Mouse (Mus musculus): ENCODE results near the gene Erf. TPM values are rescaled to one million over a fixed set of nuclear protein-coding genes. Genes with fewer than 3 reads are reported as not detected.

Gene Erf
- total and polyA plus RNA-seq, 2 experiments from 2014 or later, result 3.7 to 20.8 TPM

DNA sequence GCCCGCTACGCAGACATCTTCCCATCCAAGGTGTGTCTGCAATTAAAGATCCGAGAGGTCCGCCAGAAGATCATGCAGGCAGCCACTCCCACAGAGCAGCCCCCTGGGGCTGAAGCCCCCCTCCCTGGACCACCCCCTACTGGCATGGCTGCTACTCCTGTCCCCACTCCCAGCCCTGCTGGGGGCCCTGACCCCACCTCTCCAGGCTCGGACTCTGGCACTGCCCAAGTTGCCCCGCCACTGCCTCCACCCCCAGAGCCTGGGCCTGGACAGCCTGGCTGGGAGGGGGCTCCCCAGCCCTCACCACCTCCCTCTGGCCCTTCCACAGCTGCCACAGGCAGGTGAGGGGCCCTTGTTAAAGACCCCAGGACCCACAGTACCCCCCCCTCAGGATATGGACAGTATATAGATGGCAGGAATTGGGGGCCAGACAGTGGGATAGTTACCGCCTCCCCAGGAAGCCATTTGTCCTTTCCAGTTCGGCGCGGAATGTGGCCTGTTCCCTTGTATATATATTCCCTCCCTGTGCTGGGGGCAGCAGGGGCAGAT is 42.7 kb upstream of the Erf start:
- H3K4me3 ChIP-seq (ENCODE audit: low read length), result no peak overlapping the region

DNA sequence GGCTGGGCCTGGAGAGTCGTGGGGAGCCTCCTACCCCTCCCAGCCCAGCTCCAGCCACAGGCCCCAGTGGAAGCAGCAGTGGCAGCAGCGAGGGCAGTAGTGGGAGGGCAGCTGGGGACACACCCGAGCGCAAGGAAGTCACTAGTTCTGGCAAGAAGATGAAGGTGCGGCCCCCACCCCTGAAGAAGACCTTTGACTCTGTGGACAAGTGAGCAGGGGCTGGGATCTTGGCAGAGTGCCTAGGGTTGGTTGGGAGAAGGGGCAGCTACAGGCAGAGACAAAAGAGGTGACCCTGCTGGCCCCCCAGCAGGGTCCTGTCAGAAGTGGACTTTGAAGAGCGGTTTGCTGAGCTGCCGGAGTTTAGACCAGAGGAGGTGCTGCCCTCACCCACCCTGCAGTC is 41.5 kb upstream of the Erf start:
- ATAC-seq (no peak), DNase-seq (ENCODE audit: low spot score) (no peak)
- Histone ChIP-seq H3K27ac (no peak overlapping the region), H3K9ac (replicated peaks; ENCODE audit: low read length) (no peak overlapping the region), H3K4me2 (ENCODE audit: low read depth, low read length) (no peak overlapping the region), H3K9me3 (ENCODE audit: low read length) (no peaks in the 10 kb centered on the region), H3K4me3 (ENCODE audit: low read length) (no peak overlapping the region), H3K36me3 (ENCODE audit: insufficient read depth, low read length) (peaks cover 74% of the 10 kb centered on the region), H3K27me3 (ENCODE audit: insufficient read depth, low read length) (no peaks in the 10 kb centered on the region), H3K4me1 (ENCODE audit: insufficient read depth, low read length) (peaks cover 11% of the 10 kb centered on the region; the same call in 1 of the 2 replicates)
- TF ChIP-seq CTCF (IDR thresholded peaks at IDR 0.05; ENCODE audit: low read depth), result no peak
- WGBS, result 42% methylated on average over 7 of the region's 7 CpGs

More for the DNA sequence above, 42.7 kb upstream of the Erf start:
- 0 out of 2 replicates have a peak overlapping the region, but pooled peaks have one; percentile 4 for H3K27ac ChIP-seq
- peaks cover 63% of the 10 kb centered on the region for H3K36me3 ChIP-seq (ENCODE audit: insufficient read depth, low read length)
- no peaks in the 10 kb centered on the region for H3K9me3 ChIP-seq (ENCODE audit: low read length)
- no peak overlapping the region for H3K4me2 ChIP-seq (ENCODE audit: low read depth, low read length)
- DNase-seq (ENCODE audit: low spot score) (no peak), ATAC-seq (no peak)
- H3K4me1 ChIP-seq (ENCODE audit: insufficient read depth, low read length), result peaks cover 11% of the 10 kb centered on the region; the same call in 1 of the 2 replicates
- 69% methylated on average over 10 of the region's 10 CpGs for WGBS
- H3K27me3 ChIP-seq (ENCODE audit: insufficient read depth, low read length), result no peaks in the 10 kb centered on the region
- no peak for TF ChIP-seq CTCF (IDR thresholded peaks at IDR 0.05; ENCODE audit: low read depth)
- no peak overlapping the region for H3K9ac ChIP-seq (replicated peaks; ENCODE audit: low read length)

DNA sequence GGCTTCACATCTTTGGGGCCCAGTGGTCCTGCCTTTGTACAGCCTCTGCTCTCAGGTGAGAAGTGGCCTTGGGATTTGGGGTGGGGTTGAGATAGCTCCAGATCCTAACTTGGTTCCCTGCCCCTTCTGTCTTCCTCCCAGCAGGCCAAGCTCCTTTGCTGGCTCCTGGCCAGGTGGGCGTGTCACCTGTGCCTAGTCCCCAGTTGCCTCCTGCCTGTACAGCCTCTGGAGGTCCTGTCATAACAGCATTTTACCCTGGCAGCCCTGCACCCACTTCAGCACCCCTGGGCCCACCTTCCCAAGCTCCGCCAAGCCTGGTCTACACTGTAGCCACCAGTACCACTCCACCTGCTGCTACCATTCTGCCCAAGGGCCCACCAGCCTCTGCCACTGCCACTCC is 40.4 kb upstream of the Erf start:
- H3K36me3 ChIP-seq (ENCODE audit: insufficient read depth, low read length), result peaks cover 86% of the 10 kb centered on the region
- TF ChIP-seq CTCF (IDR thresholded peaks at IDR 0.05; ENCODE audit: low read depth), result no peak
- H3K4me2 ChIP-seq (ENCODE audit: low read depth, low read length), result no peak overlapping the region
- no peaks in the 10 kb centered on the region for H3K27me3 ChIP-seq (ENCODE audit: insufficient read depth, low read length)
- H3K27ac ChIP-seq, result no peak overlapping the region
- H3K4me1 ChIP-seq (ENCODE audit: insufficient read depth, low read length), result peaks cover 2% of the 10 kb centered on the region; the same call in 1 of the 2 replicates
- DNase-seq (ENCODE audit: low spot score), result peak; percentile 26
- H3K4me3 ChIP-seq (ENCODE audit: low read length), result no peak overlapping the region
- 74% methylated on average over 2 of the region's 2 CpGs for WGBS
- H3K9ac ChIP-seq (replicated peaks; ENCODE audit: low read length), result no peak overlapping the region
- H3K9me3 ChIP-seq (ENCODE audit: low read length), result no peaks in the 10 kb centered on the region
- ATAC-seq, result no peak

DNA sequence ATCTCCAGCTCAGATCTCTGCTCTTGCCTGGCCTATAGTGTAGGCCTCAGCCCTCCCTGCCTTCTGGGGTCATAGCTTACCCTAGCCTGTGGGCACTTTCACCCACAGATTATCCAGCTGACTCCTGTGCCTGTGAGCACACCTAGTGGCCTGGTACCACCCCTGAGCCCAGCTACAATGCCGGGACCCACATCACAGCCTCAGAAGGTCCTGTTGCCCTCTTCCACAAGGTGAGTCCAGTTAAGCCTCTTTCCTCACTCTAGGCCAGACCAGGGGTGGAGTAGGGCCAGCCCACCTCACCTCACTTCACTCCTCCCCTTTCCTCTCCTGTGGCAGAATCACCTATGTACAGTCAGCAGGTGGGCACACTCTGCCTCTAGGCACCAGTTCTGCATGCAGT is 39.9 kb upstream of the Erf start:
- Histone ChIP-seq H3K4me1 (ENCODE audit: insufficient read depth, low read length) (no peaks in the 10 kb centered on the region), H3K36me3 (ENCODE audit: insufficient read depth, low read length) (peaks cover 91% of the 10 kb centered on the region), H3K9ac (replicated peaks; ENCODE audit: low read length) (no peak overlapping the region), H3K9me3 (ENCODE audit: low read length) (no peaks in the 10 kb centered on the region), H3K27me3 (ENCODE audit: insufficient read depth, low read length) (no peaks in the 10 kb centered on the region), H3K27ac (no peak overlapping the region), H3K4me2 (ENCODE audit: low read depth, low read length) (no peak overlapping the region), H3K4me3 (ENCODE audit: low read length) (no peak overlapping the region)
- ATAC-seq, result no peak
- no peak for TF ChIP-seq CTCF (IDR thresholded peaks at IDR 0.05; ENCODE audit: low read depth)
- no peak for DNase-seq (ENCODE audit: low spot score)
- 95% methylated on average over 1 of the region's 1 CpGs for WGBS

DNA sequence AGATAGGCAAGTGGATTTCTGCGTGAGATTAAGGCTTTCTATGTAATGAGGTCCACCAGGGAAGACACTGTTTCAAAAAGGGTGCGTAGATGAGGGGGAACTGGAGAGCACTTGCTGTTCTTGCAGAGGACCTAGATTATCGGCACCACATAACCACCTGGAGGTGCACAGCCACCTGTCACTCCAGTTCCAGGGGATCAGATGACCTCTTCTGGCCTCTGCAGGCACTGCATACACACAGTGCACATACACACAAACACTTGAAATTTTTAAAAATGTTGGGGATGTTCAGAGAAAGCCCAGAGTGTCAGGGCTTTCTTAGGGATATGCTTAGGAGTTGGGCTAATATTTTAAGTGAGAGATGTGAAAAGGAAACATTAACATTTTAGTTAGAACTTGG is 39.4 kb upstream of the Erf start:
- TF ChIP-seq CTCF (IDR thresholded peaks at IDR 0.05; ENCODE audit: low read depth), result peak; percentile 42; the same call in 1 of the 2 replicates
- no peak overlapping the region for H3K4me2 ChIP-seq (ENCODE audit: low read depth, low read length)
- ATAC-seq (no peak), DNase-seq (ENCODE audit: low spot score) (no peak)
- WGBS, result 90% methylated on average over 3 of the region's 3 CpGs
- H3K4me3 ChIP-seq (ENCODE audit: low read length), result no peak overlapping the region
- no peak overlapping the region for H3K27ac ChIP-seq
- peaks cover 87% of the 10 kb centered on the region for H3K36me3 ChIP-seq (ENCODE audit: insufficient read depth, low read length)
- peaks cover 2% of the 10 kb centered on the region; the same call in 1 of the 2 replicates for H3K4me1 ChIP-seq (ENCODE audit: insufficient read depth, low read length)
- no peaks in the 10 kb centered on the region for H3K9me3 ChIP-seq (ENCODE audit: low read length)
- H3K27me3 ChIP-seq (ENCODE audit: insufficient read depth, low read length), result no peaks in the 10 kb centered on the region
- no peak overlapping the region for H3K9ac ChIP-seq (replicated peaks; ENCODE audit: low read length)

DNA sequence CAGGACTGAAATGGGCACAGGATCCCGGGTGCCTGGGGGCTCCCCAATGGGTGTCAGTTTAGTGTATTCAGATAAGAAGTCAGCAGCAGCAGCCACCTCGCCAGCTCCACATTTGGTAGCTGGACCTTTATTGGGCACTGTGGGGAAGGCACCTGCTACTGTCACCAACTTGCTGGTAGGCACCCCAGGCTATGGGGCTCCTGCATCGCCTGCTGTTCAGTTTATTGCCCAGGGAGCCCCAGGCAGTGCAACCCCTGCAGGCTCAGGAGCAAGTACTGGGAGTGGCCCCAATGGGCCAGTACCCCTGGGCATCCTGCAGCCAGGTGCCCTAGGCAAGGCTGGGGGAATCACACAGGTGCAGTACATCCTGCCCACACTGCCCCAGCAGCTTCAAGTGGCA is 38.2 kb upstream of the Erf start:
- Histone ChIP-seq H3K4me1 (ENCODE audit: insufficient read depth, low read length) (peaks cover 12% of the 10 kb centered on the region; the same call in 1 of the 2 replicates), H3K9ac (replicated peaks; ENCODE audit: low read length) (no peak overlapping the region), H3K27ac (no peak overlapping the region), H3K4me2 (ENCODE audit: low read depth, low read length) (no peak overlapping the region), H3K9me3 (ENCODE audit: low read length) (no peaks in the 10 kb centered on the region), H3K4me3 (ENCODE audit: low read length) (no peak overlapping the region), H3K36me3 (ENCODE audit: insufficient read depth, low read length) (peaks cover 79% of the 10 kb centered on the region), H3K27me3 (ENCODE audit: insufficient read depth, low read length) (no peaks in the 10 kb centered on the region)
- no peak for TF ChIP-seq CTCF (IDR thresholded peaks at IDR 0.05; ENCODE audit: low read depth)
- no peak for ATAC-seq
- DNase-seq (ENCODE audit: low spot score), result no peak
- 86% methylated on average over 3 of the region's 3 CpGs for WGBS

DNA sequence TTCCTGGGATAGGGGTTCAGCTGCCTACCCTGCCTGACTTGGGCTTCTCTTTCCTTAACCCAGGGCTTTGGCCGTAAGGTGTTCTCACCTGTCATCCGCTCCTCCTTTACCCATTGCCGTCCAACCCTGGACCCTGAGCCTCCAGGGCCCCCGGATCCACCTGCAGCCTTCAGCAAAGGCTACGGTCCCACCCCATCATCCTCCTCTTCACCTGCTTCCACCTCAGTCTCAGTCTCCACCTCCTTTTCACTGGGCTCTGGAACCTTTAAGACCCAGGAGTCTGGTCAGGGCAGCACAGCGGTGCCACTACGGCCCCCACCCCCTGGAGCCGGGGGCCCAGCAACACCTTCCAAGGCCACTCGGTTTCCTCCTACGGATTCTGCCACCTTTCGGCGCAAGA is 37.5 kb upstream of the Erf start:
- H3K4me1 ChIP-seq (ENCODE audit: insufficient read depth, low read length), result peaks cover 12% of the 10 kb centered on the region
- WGBS, result 93% methylated on average over 12 of the region's 12 CpGs

More for the DNA sequence above, 37.5 kb upstream of the Erf start:
- Histone ChIP-seq H3K27me3 (ENCODE audit: insufficient read depth, low read length) (no peaks in the 10 kb centered on the region), H3K9me3 (ENCODE audit: low read length) (no peaks in the 10 kb centered on the region), H3K27ac (no peak overlapping the region), H3K4me2 (ENCODE audit: low read depth, low read length) (no peak overlapping the region), H3K9ac (replicated peaks; ENCODE audit: low read length) (no peak overlapping the region), H3K4me3 (ENCODE audit: low read length) (no peak overlapping the region), H3K36me3 (ENCODE audit: insufficient read depth, low read length) (peaks cover 73% of the 10 kb centered on the region)
- TF ChIP-seq CTCF (IDR thresholded peaks at IDR 0.05; ENCODE audit: low read depth), result no peak
- DNase-seq (ENCODE audit: low spot score) (no peak), ATAC-seq (no peak)
